Mouse (Mus musculus): ENCODE data around the gene Kalrn. TPM values are rescaled to one million over a fixed set of nuclear protein-coding genes. Genes with fewer than 3 reads are reported as not detected.

Kalrn gene
- total RNA-seq (2015; ENCODE audit: low replicate concordance): not detected in 2 replicates
- total RNA-seq (2017; ENCODE audit: low replicate concordance): 0.84 and 0.94 TPM in 2 replicates

DNA sequence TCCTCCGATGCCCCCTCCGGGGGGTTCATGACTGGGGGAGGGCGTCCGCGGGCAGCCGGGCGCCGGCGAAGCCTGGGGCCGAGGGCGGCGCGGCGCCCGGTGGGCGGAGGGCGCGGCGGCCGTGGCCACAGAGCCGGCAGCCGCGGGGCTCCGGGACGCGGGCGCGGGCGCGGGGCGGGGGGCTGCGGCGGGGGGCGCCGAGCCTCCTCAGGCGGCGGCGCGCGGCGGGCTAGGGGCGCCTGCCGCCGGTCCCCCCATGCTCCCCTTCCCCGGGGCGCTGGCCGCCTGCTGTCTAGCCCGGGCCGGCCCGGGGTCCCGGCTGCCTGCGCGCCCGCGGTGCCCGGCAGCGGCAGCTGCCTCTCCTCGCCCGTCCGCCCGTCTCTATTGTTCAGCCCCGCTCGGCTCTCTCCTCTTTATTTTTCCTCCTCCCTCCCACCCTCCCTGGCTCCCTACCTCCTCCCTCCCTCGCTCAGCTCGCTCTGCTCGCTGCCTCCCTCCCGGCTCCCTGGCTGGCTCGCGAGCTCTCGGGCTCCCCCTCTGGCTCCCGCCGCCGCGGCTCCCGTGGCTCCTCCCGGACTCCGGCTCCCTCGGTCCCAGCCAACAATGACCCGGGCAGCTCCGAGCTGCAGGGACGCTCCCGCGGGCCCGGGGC lies at the start of gene Kalrn:
Gene Kalrn (minus strand): TSS at position 382 of the 652 bp plus-strand sequence.
- no peak for ATAC-seq (replicated peaks; ENCODE audit: low FRiP score, poor library complexity, severe bottlenecking)

DNA sequence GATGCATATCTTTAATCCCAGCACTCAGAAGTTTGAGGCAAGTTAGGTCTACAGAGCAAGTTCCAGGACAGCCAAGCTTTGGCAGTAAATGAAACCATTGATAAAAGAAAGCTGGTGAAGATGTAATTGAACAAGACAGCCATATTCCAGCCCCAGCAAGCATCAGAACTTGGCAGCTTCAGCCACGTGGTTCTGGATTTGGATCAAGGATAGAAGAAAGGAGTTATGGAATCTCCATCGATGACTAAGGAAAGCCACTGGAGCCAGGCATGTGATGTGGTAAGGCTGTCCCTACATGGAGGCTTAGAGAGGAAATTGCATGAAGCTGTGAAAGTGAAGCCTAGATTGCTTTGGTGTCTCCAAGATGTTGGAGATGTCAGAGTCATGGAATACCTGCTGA lies 40.7 kb upstream of the Kalrn start:
- ATAC-seq (replicated peaks; ENCODE audit: low FRiP score, poor library complexity, severe bottlenecking): no peak

DNA sequence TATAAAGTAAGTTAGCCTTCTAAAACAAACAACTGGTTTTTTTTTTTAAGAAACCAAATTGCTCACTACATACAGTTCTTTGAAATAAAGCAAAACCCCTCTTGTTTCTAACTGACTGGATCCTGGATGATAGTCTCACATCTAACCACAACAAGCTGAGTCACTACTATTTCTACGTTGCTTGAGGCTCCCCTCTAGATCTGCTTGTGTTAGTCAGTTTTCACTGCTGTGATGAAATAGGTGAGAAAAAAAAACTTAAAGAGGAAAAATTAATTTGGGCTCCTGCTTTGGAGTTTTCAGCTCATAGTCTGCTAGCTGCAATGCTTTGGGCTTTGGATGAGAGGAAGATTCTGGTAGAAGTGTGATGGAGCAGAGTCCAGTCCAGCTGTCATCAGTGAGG lies 36.8 kb upstream of the Kalrn start:
- ATAC-seq (replicated peaks; ENCODE audit: low FRiP score, poor library complexity, severe bottlenecking): no peak

DNA sequence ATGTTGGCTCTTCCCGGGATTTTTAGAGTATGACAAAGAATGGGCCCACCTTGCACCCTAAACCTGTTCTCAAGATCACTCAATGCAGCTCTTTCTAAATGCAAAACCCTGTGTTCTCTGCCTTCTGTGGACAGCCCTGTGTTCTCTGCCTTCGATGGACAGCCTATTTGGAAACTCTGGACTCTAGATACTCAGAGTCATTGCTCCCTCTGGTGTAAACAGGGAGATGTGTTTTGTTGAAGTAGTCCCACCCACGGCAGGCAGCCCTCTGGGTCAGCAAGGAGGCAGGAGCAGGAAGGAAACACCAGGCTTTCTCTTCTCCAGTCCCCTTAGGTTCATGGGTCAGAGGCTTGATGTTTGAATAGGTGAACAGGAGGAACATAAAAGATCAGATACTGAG lies 32.3 kb upstream of the Kalrn start:
- ATAC-seq (replicated peaks; ENCODE audit: low FRiP score, poor library complexity, severe bottlenecking): no peak

DNA sequence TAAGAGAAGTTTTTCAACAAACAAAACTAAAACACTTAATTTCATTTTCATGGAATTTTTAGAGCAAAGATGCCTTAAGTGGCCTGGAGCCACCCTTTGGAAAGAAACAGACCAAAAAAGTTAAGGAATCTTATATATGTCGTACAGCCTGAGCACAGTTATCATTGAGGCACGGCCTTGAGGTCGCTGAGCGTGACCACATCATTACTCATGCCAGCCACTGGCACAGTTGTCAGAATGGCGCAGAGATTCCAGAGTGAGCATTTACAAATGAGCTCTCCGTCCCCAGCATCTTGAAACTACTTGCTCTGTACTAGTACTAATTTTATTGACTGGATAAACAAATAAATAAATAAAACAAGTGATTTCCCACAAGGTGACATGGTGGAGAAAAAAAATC lies 30.5 kb upstream of the Kalrn start:
- ATAC-seq (replicated peaks; ENCODE audit: low FRiP score, poor library complexity, severe bottlenecking): no peak

DNA sequence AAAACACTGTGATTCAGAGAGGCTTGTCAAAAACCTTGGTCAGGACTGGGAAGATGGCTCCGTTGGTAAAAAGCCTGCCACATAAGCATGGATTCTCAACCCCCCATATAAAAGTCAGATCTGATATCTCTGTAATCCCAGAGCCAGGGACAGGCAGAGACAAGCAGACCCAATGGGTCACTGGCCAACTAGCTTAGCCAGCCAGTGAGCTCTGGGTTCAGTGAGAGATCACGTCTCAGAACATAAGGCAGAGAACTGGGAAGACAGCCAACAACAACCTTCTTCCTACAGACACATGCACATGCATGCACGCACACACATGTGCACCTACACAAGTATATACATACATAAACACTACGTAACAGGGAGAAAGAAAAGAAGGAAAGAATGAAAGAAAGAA lies 29.7 kb upstream of the Kalrn start:
- no peak for ATAC-seq (replicated peaks; ENCODE audit: low FRiP score, poor library complexity, severe bottlenecking)

DNA sequence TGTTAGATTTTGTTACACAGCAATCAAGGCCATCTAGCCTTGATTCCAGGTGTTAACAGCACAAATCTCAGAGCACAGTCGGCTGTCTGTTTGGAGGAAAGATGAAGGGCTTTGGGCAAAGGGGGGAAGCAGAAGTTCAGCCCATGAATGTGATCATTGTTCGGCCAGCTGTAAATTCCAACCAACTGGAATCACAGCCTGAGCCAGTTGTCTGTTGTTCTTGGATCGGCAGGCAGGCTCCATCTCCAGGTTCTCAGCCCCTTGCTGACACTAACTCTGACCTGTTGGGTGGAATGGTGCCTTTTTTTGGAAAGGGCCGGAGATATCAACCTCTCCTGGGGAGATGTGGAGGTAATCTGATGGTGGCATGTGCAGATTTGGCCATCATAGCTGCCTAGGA lies 28.6 kb upstream of the Kalrn start:
- no peak for ATAC-seq (replicated peaks; ENCODE audit: low FRiP score, poor library complexity, severe bottlenecking)

DNA sequence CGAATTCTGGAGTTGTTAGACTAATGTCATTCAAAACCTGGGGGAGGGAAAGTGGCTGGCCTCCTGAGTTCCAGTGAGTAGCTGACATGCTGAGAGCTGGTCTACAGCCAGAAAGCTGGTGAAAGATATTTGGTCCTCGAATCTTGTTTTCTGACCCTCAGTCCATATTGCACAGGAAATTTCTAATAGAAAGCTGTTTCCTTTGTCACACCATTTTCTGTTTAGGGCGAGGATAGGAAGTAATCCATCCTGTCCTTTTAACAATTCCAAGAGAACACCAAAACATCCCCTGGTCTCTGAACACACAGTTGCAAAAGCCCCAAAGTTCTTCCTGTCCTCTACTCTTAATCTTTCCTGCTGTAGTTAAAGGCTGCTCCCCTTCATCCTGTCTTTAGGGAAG lies 22.0 kb upstream of the Kalrn start:
- no peak for ATAC-seq (replicated peaks; ENCODE audit: low FRiP score, poor library complexity, severe bottlenecking)

DNA sequence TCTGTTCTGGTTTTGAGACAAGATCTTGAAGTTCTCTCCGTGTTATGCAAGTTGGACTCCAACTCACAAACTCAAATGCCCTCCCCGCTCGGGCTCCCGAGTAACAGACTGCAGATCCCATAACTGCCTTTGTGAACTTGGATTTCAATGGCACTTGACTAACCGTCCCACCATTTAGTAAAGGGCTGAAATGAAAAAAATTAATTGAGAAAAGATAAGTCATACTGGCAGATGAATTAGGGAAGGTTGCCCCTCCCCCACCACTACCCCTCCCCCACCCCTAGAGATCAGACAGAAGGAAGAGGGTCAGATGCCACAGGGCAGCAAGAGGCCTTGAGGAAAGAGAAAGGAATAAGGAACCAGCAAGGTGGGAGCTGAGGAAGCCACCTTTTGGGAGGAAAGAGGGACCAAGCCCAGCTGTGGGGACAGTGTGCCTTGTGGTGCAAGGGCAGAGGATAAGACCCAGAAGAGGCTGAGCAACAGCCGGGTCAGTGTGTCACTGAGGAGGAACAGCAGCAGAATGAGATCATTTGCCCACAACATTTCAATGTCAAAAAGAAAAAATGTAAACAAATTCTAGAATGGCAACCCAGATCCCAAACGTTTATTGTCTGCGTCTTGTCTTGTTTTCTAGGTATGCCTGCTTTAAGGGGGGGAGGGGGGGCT lies 21.4 kb upstream of the Kalrn start:
- ATAC-seq (replicated peaks; ENCODE audit: low FRiP score, poor library complexity, severe bottlenecking): no peak

DNA sequence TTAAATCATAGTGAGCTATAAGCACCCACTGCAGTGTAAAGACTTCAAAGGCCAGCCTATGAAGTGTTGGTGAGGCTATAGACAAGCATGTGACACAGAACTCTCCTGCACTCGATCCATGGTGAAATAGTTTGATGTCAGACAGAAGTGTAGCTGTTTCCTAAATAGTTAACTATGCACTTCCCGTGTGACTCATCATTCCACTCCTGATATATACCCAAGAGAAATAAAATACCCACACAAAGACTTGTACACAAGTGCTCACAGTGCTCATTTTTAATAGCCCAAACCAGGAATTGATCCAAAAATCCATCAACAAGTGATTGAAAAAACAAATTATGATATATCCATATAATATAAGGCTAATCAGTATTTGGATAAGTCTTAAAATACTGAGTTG lies 19.4 kb upstream of the Kalrn start:
- no peak for ATAC-seq (replicated peaks; ENCODE audit: low FRiP score, poor library complexity, severe bottlenecking)

DNA sequence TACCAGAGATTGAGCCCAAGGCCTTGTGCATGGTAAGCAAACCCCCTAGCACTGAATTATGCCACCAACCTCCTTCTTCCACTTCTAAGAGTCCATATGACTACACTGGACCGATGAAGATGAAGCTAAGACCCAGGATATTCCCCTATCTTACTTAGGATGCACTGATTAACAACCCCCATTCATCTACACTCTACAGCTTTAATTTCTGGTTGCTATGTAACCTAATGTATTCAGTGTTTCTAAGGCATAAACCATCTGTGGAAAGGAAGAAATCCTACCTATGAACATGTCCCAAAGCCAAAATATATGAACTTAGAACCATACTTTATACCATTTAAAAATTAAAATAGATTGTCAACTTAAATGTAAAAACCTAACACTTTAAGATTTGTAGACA lies 18.6 kb upstream of the Kalrn start:
- no peak for ATAC-seq (replicated peaks; ENCODE audit: low FRiP score, poor library complexity, severe bottlenecking)

DNA sequence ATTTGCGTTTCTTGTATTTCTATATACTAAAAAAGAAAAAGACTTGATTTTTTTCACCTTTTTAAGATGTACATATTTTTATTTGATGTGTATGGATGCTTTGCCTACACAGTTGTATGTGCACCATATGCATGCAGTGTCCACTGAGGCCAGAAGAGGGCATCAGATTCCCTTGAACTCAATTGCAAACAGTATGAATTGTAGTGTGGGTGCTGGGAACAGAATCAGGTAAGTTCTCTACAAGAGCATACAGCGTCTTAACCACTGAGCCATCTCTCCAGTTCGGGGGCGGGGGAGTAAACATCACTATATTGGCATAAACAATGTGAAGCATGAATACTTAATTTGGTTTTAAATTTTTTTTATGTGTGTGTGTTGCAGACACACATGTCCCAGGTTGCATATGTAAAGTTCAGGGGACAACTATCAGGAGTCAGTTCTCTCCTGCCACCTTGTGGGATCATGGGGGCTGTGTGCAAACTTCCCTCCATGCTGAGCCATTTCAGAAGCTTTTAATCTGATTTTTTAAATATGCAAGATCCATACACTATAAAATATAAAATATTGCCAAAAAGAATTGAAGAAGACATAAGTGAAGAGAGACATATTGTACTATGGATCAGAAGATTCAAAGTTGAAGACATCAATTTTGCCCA lies 6.5 kb upstream of the Kalrn start:
- no peak for ATAC-seq (replicated peaks; ENCODE audit: low FRiP score, poor library complexity, severe bottlenecking)

DNA sequence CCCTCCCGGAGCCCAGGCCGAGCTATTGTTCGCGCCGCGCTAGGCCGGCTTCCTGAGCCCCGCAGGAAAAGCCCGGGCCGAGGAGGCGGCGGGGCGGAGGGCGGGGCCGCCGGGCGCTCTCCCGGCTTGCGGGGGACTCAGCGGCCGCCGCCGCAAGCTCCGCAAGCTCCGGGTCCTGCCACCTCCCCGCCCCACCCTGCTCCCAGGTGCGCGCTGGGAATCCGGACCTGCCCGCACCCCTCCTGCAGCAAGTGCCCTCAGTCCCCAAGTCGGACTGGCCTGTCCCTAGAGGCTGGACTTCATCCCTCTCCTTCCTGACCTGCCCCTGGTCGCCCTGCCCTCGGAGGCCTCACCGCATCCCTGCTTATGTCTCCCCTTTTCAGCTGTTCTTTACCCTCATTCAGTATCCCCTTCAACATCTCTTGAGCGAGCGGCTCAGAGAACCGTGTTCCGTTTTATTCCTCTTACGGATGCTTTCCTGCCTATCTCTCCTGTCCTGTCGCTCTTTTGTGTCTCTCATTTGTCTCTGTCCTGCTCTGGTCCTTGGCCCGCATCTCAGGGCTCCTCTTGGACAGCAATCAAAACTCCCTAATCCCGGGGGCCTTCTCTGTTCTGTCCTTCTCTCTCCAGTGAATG lies 642 bp upstream of the Kalrn start:
- ATAC-seq (replicated peaks; ENCODE audit: low FRiP score, poor library complexity, severe bottlenecking): no peak

DNA sequence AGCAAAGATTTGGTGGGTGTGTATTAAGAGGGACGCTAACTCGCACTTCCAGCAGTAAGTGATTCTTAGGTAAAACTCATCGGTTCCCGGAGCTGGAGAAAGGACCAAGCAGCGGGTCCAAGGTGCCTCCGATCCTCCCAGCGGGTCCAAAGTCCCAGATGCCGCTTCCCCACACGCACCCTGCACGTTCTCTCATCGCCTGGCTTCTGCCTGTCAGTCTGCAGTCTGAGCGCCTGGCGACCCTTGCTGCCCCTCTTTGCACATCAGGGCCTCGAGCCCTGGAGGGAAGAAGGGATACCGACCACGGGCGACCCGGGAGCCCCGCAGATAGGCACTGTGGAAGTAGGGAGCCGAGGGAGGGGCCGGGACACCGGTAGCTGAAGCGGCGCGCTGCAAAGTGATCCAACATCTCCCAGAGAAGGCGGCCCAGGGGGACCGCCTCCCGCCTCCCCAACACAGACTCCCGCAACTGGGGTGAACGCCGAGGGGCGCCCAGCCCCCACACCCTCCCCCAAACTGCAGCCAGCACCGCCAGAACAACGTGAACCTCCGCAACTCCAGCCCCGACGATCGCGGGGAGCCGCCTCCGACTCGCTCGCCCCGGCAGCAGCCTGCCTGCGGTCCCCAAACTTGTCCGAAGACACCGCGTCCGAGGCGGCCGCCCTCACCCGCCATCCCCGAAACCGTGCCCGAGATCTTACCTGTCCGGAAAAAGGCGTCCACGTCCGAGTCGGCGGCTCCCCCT lies 754 bp downstream of the Kalrn start:
- ATAC-seq (replicated peaks; ENCODE audit: low FRiP score, poor library complexity, severe bottlenecking): no peak

DNA sequence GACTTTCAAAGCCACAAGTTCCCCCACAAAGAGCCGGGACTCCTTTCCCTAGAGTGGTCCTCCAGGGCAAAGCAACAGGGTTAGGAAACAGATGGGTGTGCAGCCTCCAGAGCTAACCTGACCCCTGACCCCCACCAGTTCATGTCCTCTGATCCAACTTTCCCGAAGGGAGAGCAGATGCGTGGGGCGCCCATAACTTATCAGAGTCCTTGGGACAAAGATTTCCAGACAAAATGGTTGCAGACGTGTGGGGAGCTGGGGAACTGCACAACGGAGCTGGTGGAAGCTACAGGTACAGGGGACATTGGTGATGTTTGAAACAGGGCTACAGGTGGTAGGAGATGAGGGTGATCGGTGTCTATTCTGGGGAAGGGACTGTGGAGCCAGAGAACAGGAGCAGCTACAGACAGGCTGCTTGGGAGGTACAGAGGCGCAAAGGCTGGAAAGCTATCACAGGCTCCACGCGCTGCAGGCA lies 1.4 kb downstream of the Kalrn start:
- no peak for ATAC-seq (replicated peaks; ENCODE audit: low FRiP score, poor library complexity, severe bottlenecking)

DNA sequence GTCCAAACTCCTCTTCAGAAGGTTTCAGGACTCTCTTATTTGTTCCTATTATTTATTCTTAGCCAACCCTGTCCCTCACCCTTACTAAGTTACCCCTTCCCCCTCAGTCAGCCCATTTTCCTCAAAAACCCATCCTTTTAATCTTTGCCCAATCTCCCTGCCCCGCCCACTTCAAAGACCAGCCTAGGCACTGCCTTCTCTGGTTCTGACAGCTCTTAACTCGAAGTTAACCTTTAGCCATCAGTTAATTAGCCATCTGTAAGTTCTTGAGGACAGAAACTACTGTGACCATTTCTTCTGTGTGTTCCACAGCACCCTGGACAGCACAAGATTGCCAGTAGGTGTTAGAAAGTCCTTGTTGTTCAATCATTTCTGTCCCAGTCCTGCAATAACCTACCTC lies 3.4 kb downstream of the Kalrn start:
- no peak for ATAC-seq (replicated peaks; ENCODE audit: low FRiP score, poor library complexity, severe bottlenecking)

DNA sequence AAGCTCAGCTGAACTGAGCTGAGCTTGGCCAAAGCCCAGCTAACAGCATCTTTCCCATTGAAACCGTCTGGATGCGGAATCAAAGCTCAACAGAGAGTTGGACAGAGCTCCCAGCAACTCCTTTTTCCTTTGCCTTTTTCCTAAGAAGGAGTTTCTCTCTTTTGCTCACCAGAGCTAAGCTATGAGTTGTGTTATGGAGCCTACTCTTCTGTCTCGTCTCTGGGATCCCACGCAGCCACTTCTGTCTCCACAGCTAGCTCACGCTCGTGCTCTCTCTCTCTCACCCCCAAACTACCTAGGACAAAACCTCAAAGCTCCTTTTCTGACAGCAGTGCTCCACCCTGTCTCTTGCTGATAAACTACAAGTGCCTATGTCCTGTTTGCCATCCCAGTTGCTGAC lies 4.5 kb downstream of the Kalrn start:
- ATAC-seq (replicated peaks; ENCODE audit: low FRiP score, poor library complexity, severe bottlenecking): no peak

DNA sequence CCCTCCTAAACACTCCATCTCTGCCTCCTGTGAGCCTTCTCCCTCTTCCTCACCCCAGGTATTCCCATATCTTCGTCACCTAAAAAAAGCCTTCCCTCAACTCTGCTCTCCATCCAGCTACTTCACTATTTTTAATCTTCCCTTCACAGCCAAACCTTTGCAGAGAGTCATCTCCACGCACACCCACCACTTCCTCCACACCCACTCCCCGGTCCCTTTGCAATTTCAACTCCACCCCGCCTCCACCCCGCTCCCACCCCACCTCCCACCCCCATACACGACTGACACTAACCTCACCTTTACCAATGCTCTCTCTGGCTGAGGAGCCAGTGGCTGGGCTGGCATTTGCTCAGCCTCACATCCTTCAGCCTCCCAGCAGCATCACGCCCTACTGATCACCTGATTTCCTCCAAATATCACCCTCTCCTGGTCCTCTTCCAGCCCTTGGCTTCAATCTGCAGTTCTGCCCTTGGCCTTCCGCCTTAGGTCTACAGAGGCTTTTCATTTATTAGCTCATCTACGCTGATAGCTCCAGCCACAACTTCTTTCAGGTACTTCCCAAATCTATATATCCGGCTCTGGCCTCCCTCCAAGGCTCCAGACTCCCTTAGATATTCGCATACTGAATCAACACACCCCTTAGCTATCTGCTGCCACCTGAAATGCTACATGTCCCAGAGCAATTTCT lies 9.6 kb downstream of the Kalrn start:
- no peak for ATAC-seq (replicated peaks; ENCODE audit: low FRiP score, poor library complexity, severe bottlenecking)

DNA sequence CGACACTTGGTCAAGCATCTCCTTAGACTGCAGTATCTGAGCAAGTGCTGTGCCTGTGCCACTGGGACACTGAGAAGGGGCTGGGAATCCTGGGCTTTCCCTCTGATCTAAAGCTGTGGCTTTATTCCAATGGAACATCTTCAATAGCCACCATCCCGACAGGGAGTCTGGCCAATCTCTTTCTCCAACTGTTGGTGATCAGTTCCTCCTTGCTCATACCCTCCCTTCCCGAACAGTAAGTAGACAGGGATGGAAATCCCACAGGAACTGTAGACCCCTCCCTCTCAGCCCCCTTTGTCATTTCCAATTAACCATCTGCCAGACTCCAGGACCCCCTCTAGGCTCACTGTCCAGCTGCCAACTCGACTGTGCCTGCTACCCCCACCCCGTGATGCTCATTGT lies 11.6 kb downstream of the Kalrn start:
- no peak for ATAC-seq (replicated peaks; ENCODE audit: low FRiP score, poor library complexity, severe bottlenecking)
